Mouse (Mus musculus): ENCODE results near the gene Gga2. TPM values are rescaled to one million over a fixed set of nuclear protein-coding genes. Genes with fewer than 3 reads are reported as not detected.

Gga2 gene
- 10 to 100 TPM in 1 of 2 experiments, 1 to 10 TPM in 1; 7.8 to 14.7 TPM for polyA plus RNA-seq (2017; shearing (Covaris generic))

DNA sequence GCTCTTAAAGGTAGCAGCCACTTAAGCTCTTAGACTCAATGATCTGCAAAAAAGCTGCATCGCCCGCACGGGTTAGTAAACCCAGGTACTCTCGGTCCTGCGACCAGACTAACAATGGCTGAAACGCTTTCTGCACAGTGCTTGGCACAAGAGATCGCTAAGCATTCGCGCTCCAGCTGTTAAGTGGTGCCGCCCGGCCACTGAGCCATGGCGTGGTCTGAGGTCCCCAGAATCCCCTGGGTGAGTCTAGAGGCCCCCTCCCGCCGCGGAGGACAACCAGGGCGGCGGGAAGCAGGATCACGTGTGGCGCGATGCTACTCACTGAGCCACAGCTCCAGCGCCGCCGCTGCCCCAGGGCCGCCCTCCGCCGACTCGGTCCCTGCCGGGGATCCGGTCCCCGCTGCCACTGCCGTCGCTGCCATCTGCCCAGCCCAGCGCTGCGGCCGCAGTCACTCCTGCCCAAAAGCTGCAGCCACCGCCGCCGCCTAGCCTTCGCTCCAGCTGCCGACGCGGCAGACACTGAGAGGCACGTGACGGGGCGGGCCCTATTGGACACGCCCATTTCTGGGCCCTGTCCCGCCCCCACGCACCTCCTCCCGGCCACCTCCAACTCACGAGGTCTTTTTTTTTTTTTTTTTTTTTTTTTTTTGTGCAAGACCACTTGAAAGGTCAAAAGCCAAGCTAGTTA is at the start of gene Gga2:
Gga2 (minus strand) TSS at position 556 of the 688 bp plus-strand sequence.

DNA sequence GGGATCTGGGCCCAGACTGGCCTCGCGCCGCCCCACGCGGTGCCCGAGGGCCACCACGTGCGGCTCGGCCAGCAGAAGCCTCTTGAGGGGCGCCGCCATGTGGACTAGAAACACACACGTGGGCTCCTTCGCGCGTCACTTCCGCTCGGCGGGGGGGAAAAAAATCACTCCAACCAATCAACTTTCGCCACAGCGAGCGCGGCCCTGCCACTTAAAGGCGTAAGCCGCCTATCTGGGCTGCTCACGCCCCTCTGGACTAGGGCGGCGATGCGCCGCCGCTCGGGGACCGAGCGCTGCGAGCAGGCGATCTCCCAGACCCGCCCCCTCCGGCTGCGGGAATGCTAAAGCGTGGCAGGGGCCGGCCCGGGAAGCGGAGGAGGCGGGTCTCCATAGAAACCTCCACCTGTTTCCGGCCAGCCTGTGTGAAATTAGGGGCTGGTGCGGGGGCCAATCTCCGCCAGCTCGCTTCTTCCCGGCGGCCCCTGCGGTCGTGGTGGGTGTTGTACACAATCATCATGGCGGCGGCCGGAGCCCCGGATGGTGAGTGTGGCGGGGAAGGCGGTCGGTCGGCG is 46.0 kb upstream of the Gga2 start, which contains the start of the genes Ubfd1 and Ears2:
Ubfd1 (plus strand) TSS at position 231 of the 572 bp plus-strand sequence.
Ears2 (minus strand) TSS at position 319 of the 572 bp plus-strand sequence.

GRCm38 (mm10) chr7:121981307-121981871 is 39.6 kb downstream of the Gga2 start, which contains the start of gene Cog7:
TSS of gene Cog7 (minus strand) at chr7:121981711.

Other genes starting within 250 kb of the Gga2 start
- gene Scnn1b, start 156.2 kb downstream of the Gga2 start, polyA plus RNA-seq (2017; shearing (Covaris generic)), result under 1 TPM; 0.22 to 0.25 TPM
- gene Cog7, start 39.5 kb downstream of the Gga2 start, polyA plus RNA-seq (2017; shearing (Covaris generic)), result 10 to 100 TPM; 13.8 to 17.7 TPM
- 10 to 100 TPM; 42.5 to 54.1 TPM for gene Ubfd1, start 46.0 kb upstream of the Gga2 start, polyA plus RNA-seq (2017; shearing (Covaris generic))
- gene Ears2, start 46.0 kb upstream of the Gga2 start, polyA plus RNA-seq (2017; shearing (Covaris generic)), result 10 to 100 TPM; 19.5 to 24.5 TPM
- 100 to 1,000 TPM; 211 to 215 TPM for gene Ndufab1, start 80.7 kb upstream of the Gga2 start, polyA plus RNA-seq (2017; shearing (Covaris generic))
- gene Palb2, start 111.8 kb upstream of the Gga2 start, polyA plus RNA-seq (2017; shearing (Covaris generic)), result 10 to 100 TPM in 1 of 2 experiments, 1 to 10 TPM in 1; 5.3 to 12.1 TPM
- 100 to 1,000 TPM; 119 to 142 TPM for gene Dctn5, start 111.8 kb upstream of the Gga2 start, polyA plus RNA-seq (2017; shearing (Covaris generic))
- 1 to 10 TPM in 1 of 2 experiments, not detected in 1; 3.1 TPM for gene Plk1, start 138.2 kb upstream of the Gga2 start, polyA plus RNA-seq (2017; shearing (Covaris generic))
- under 1 TPM; 0.07 to 0.18 TPM for gene Ern2, start 165.0 kb upstream of the Gga2 start, polyA plus RNA-seq (2017; shearing (Covaris generic))
- not detected for gene Chp2, start 198.3 kb upstream of the Gga2 start, polyA plus RNA-seq (2017; shearing (Covaris generic))

Measured in inflammation-experienced regulatory T-cells (primary cell).